Mouse (Mus musculus) kidney, embryonic 14.5 days (tissue): Measurements from ENCODE around the gene Slc25a26. TPM values are rescaled to one million over a fixed set of nuclear protein-coding genes. Genes with fewer than 3 reads are reported as not detected.
A peak's percentile ranks its signal among the peaks of the same experiment; 100 is the strongest.

Source experiments
- ATAC-seq: fragments of 200-750 bp; cut with Nextera tagmentation; 2 replicates; pipeline ENCODE4 v1.8.0; 2017; ENCODE audit warnings: moderate number of reproducible peaks, mild to moderate bottlenecking, moderate TSS enrichment, moderate library complexity; ENCODE audit not compliant: low FRiP score, low TSS enrichment
- H3K27ac ChIP-seq: fragments of 300-500 bp; sonication (generic); 2 replicates; pipeline ENCODE4 v1.5.1; 2014; ENCODE audit warnings: low read depth, mild to moderate bottlenecking, low read length, moderate library complexity, mixed read lengths
- H3K27me3 ChIP-seq: fragments of 300-500 bp; sonication (generic); 2 replicates; pipeline ENCODE4 v1.6.1; 2014; ENCODE audit warnings: mild to moderate bottlenecking, low read length; ENCODE audit not compliant: control insufficient read depth, insufficient read depth
- H3K36me3 ChIP-seq: fragments of 300-500 bp; sonication (generic); 2 replicates; pipeline ENCODE4 v1.6.1; 2014; ENCODE audit warnings: low read length, mixed read lengths; ENCODE audit not compliant: control insufficient read depth, insufficient read depth
- H3K4me1 ChIP-seq: fragments of 300-500 bp; sonication (generic); 2 replicates; pipeline ENCODE4 v1.6.1; 2014; ENCODE audit warnings: low read length, mixed read lengths; ENCODE audit not compliant: control insufficient read depth, insufficient read depth
- H3K4me2 ChIP-seq: fragments of 300-500 bp; sonication (generic); replicated peaks from 2 replicates; pipeline ENCODE4 v1.6.1; 2014; ENCODE audit warnings: low read depth, mild to moderate bottlenecking, low read length
- H3K4me3 ChIP-seq: fragments of 300-500 bp; sonication (generic); 2 replicates; pipeline ENCODE4 v1.5.1; 2014; ENCODE audit warnings: mild to moderate bottlenecking, low read length
- H3K9ac ChIP-seq: fragments of 300-500 bp; sonication (generic); 2 replicates; pipeline ENCODE4 v1.6.1; 2014; ENCODE audit warnings: low read depth, mild to moderate bottlenecking, low read length, moderate library complexity
- H3K9me3 ChIP-seq: fragments of 300-500 bp; sonication (generic); 2 replicates; pipeline ENCODE4 v1.6.1; 2016; ENCODE audit warnings: low read length; ENCODE audit not compliant: control insufficient read depth
- WGBS: fragments of 180-500 bp; shearing (Covaris S2); extraction: QIAGEN DNeasy Blood & Tissue Kit; methylation state at CpG from one replicate; pipeline ENCODE4 v1.1.7; 2014; 5-methylcytosine and 5-hydroxymethylcytosine counted together
- polyA plus RNA-seq: library from polyadenylated mRNA; unstranded; fragments of >200 nt; fragmentation: Nextera tagmentation; extraction: Ambion mirVana; gene quantifications from 2 replicates; pipeline ENCODE4 v1.2.1, GENCODE M21; 2014

Gene Slc25a26
- polyA plus RNA-seq, 1 experiment from 2014 or later, result 8.6 TPM

- 67% methylated on average over 9 of the region's 9 CpGs for WGBS
- Histone ChIP-seq H3K27me3 (no peaks in the 10 kb centered on the region), H3K4me2 (no peak overlapping the region), H3K4me1 (peaks cover 13% of the 10 kb centered on the region; the same call in 1 of the 2 replicates), H3K4me3 (no peak overlapping the region), H3K9me3 (no peaks in the 10 kb centered on the region), H3K9ac (no peak overlapping the region), H3K27ac (no peak overlapping the region), H3K36me3 (no peaks in the 10 kb centered on the region)
- no peak for ATAC-seq
These were observed 134.6 kb downstream of the Slc25a26 start for GRCm38 (mm10) chr6:94634710-94635109.

DNA sequence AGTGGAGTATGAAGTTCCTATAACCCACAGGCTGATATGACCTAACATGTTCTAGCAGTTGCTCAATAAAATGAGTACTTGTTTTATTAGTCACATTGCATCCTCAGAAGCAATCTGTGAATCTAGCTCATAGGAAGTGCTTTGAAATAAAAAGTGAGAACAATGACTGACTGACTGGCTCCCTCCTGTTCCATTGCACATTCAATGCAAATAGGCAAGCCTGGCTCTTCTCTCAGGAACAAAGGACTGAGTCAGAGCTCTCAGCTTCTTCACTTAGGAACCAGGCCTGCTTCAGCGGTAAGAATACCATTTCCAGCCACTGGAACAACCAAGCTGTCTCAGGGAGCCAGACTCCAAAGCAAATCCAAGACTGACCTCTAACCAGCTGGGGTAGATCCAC lies 135.2 kb downstream of the Slc25a26 start:
- no peak for ATAC-seq
- no peaks in the 10 kb centered on the region for H3K27me3 ChIP-seq
- H3K9me3 ChIP-seq, result no peaks in the 10 kb centered on the region
- H3K4me2 ChIP-seq, result no peak overlapping the region
- no peak overlapping the region for H3K27ac ChIP-seq
- H3K4me3 ChIP-seq, result no peak overlapping the region
- no peaks in the 10 kb centered on the region for H3K36me3 ChIP-seq
- no peak overlapping the region for H3K9ac ChIP-seq
- 50% methylated on average over 1 of the region's 1 CpGs for WGBS
- H3K4me1 ChIP-seq, result peaks cover 14% of the 10 kb centered on the region

DNA sequence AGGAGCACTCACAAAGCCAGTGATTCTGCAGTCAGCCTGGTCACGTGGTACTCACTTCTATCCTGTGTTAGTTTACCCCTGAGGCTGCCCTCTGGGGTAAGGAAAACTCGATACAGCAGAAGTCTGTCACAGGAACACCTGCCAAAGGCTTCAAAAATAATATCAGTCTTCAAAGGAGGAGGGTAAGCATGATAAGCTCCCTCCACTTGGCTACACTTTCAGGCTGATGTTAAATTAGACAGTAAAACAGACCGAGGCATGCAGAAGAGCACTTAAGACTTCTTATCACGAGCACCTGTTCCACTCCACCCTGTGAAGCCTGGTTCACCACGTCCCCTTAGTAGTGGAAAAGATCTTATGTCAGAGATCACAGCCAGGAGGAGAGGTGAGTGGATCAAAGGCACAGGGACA lies 136.9 kb downstream of the Slc25a26 start:
- Histone ChIP-seq H3K9ac (no peak overlapping the region), H3K36me3 (no peaks in the 10 kb centered on the region), H3K27me3 (no peaks in the 10 kb centered on the region), H3K27ac (no peak overlapping the region), H3K4me1 (peaks cover 10% of the 10 kb centered on the region; the same call in 1 of the 2 replicates), H3K9me3 (no peaks in the 10 kb centered on the region), H3K4me2 (no peak overlapping the region), H3K4me3 (no peak overlapping the region)
- 33% methylated on average over 5 of the region's 5 CpGs for WGBS
- no peak for ATAC-seq

DNA sequence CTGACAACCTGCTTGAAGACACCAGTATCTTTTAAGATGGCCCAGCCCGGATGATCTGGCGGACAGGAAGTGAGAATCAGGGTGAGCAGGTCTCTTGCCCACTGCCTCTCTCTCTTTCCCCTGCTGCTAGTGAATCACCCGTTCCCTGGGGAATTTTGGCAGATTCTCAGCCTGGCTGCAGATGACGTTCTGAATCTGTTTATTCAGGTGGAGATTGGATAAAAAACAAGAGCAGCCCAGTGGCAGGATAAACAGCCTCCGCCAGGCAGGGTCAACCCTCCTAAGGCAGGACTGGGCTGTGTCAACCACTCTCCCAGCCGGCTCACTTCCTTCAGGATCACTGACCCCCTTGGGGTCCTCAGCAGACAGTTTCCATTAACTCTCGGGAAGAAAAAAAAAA lies 140.2 kb downstream of the Slc25a26 start:
- H3K4me3 ChIP-seq, result no peak overlapping the region
- 22% methylated on average over 7 of the region's 7 CpGs for WGBS
- ATAC-seq, result peak; percentile 74
- no peaks in the 10 kb centered on the region for H3K27me3 ChIP-seq
- no peak overlapping the region for H3K27ac ChIP-seq
- H3K9ac ChIP-seq, result no peak overlapping the region
- peaks cover 10% of the 10 kb centered on the region; the same call in 1 of the 2 replicates for H3K4me1 ChIP-seq
- H3K9me3 ChIP-seq, result no peaks in the 10 kb centered on the region
- no peak overlapping the region for H3K4me2 ChIP-seq
- H3K36me3 ChIP-seq, result no peaks in the 10 kb centered on the region

DNA sequence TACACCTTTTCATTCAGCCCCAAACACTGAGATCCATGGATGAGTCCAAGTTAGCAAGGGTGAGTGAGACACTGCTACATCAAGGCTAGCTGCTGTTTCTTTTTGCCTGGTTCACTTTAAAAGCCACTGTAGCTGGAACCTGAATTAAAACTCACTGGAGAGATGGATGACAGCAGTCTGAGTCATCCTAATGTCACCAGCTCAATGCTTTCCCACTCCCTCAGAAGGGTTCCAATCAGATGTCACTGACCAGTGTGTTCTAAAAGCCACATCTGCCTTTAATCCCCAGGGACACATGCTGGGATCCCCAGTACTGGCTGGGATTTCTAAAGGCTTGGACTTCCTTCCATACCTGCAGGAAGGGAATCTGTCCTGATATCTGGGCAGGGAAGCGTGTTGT lies 141.9 kb downstream of the Slc25a26 start:
- peaks cover 8% of the 10 kb centered on the region; the same call in 1 of the 2 replicates for H3K4me1 ChIP-seq
- no peak for ATAC-seq
- H3K27ac ChIP-seq, result no peak overlapping the region
- H3K4me3 ChIP-seq, result no peak overlapping the region
- no peaks in the 10 kb centered on the region for H3K9me3 ChIP-seq
- no peaks in the 10 kb centered on the region for H3K36me3 ChIP-seq
- WGBS, result 91% methylated on average over 1 of the region's 1 CpGs
- H3K9ac ChIP-seq, result no peak overlapping the region
- no peaks in the 10 kb centered on the region for H3K27me3 ChIP-seq
- no peak overlapping the region for H3K4me2 ChIP-seq

DNA sequence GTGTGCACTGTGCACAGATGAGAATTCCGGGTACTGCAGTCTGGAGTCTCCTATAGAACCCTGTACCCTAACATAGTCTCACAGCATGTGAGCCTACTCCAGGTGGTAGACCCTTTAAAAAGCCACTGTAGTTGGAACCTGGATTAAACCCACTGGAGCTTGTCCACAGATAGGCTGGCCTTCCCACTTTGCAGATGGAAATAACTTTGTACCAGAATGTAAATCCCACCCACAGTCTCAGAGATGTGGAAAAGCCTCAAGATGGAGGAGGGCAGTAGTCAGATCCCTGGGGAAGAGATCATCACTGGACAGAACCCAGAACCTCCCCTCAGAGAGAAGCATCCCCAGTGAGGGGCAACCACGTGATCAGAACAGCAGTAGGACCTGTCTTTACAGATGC lies 143.9 kb downstream of the Slc25a26 start:
- Histone ChIP-seq H3K4me2 (no peak overlapping the region), H3K9me3 (no peaks in the 10 kb centered on the region), H3K4me1 (peaks cover 23% of the 10 kb centered on the region), H3K36me3 (no peaks in the 10 kb centered on the region), H3K4me3 (no peak overlapping the region), H3K27ac (no peak overlapping the region), H3K27me3 (no peaks in the 10 kb centered on the region), H3K9ac (no peak overlapping the region)
- no peak for ATAC-seq
- WGBS, result 84% methylated on average over 2 of the region's 2 CpGs

- no peaks in the 10 kb centered on the region for H3K36me3 ChIP-seq
- H3K9ac ChIP-seq, result no peak overlapping the region
- H3K27me3 ChIP-seq, result no peaks in the 10 kb centered on the region
- H3K9me3 ChIP-seq, result no peaks in the 10 kb centered on the region
- WGBS, result 66% methylated on average over 3 of the region's 3 CpGs
- H3K4me2 ChIP-seq, result no peak overlapping the region
- ATAC-seq, result no peak
- H3K4me3 ChIP-seq, result no peak overlapping the region
- H3K27ac ChIP-seq, result no peak overlapping the region
- H3K4me1 ChIP-seq, result peaks cover 25% of the 10 kb centered on the region
These were observed 144.5 kb downstream of the Slc25a26 start for GRCm38 (mm10) chr6:94644641-94645040.

- H3K36me3 ChIP-seq, result no peaks in the 10 kb centered on the region
- H3K9me3 ChIP-seq, result no peaks in the 10 kb centered on the region
- H3K4me3 ChIP-seq, result no peak overlapping the region
- H3K27me3 ChIP-seq, result no peaks in the 10 kb centered on the region
- H3K27ac ChIP-seq, result no peak overlapping the region
- ATAC-seq, result no peak
- H3K4me1 ChIP-seq, result peaks cover 19% of the 10 kb centered on the region
- no peak overlapping the region for H3K4me2 ChIP-seq
- 49% methylated on average over 4 of the region's 4 CpGs for WGBS
- H3K9ac ChIP-seq, result no peak overlapping the region
These were observed 145.6 kb downstream of the Slc25a26 start for GRCm38 (mm10) chr6:94645723-94646122.

- H3K9ac ChIP-seq, result no peak overlapping the region
- no peaks in the 10 kb centered on the region for H3K9me3 ChIP-seq
- no peak overlapping the region for H3K27ac ChIP-seq
- 63% methylated on average over 6 of the region's 6 CpGs for WGBS
- H3K27me3 ChIP-seq, result no peaks in the 10 kb centered on the region
- ATAC-seq, result no peak
- no peaks in the 10 kb centered on the region for H3K36me3 ChIP-seq
- H3K4me1 ChIP-seq, result peaks cover 21% of the 10 kb centered on the region
- H3K4me3 ChIP-seq, result no peak overlapping the region
- no peak overlapping the region for H3K4me2 ChIP-seq
These were observed 146.2 kb downstream of the Slc25a26 start for GRCm38 (mm10) chr6:94646274-94646863.
